8 mouse cellular contexts compared by ENCODE assay signal in genomic region chr3:96221640-96222038, GRCm38 (mm10). TPM values are rescaled to one million over a fixed set of nuclear protein-coding genes. Genes with fewer than 3 reads are reported as not detected.
DNase-seq lines count a peak whose midpoint lies in the region; ATAC-seq and TF ChIP-seq lines count a peak whose summit lies in the region.

No protein-coding gene starts in this region.

- no peak for ATAC-seq in erythroblast, adult 5-6 weeks (replicated peaks; ENCODE audit: low FRiP score, poor library complexity, severe bottlenecking)
- ATAC-seq in limb, embryonic 12.5 days (ENCODE audit: insufficient number of reproducible peaks, insufficient read depth, low FRiP score, low TSS enrichment, low read depth): no peak

- H3K36me3 ChIP-seq in erythroblast, embryonic 14.5 days (ENCODE audit: control insufficient read depth): peaks cover 32% of the 10 kb centered on the region
- H3K36me3 ChIP-seq in CH12.LX (replicated peaks in 1 of 2; ENCODE audit: control insufficient read depth in 1 of 2, insufficient read depth in 1 of 2, low read length in 1 of 2): no peaks in the 10 kb centered on the region
- H3K36me3 ChIP-seq in forebrain, embryonic 10.5 days (replicated peaks): no peaks in the 10 kb centered on the region
- no peaks in the 10 kb centered on the region for H3K36me3 ChIP-seq in limb, embryonic 12.5 days

- no peak for TF ChIP-seq POLR2A in CH12.LX (IDR thresholded peaks at IDR 0.05; ENCODE audit: low read depth, low read length)

- TF ChIP-seq EP300 in CH12.LX (IDR thresholded peaks at IDR 0.05; ENCODE audit: low read length): no peak

- H3K4me3 ChIP-seq in erythroblast, embryonic 14.5 days (replicated peaks): peak overlapping the region; percentile 81
- peak overlapping the region; percentile 54 to 75 (median 62) for H3K4me3 ChIP-seq in CH12.LX (replicated peaks in 1 of 3; ENCODE audit: low read depth in 2 of 3, low read length in 2 of 3, poor library complexity in 1 of 3)
- H3K4me3 ChIP-seq in forebrain, embryonic 10.5 days: peak overlapping the region; percentile 69
- H3K4me3 ChIP-seq in limb, embryonic 12.5 days (replicated peaks): peak overlapping the region; percentile 59

- H3K9ac ChIP-seq in CH12.LX (ENCODE audit: insufficient read depth, low read depth): peak overlapping the region; percentile 71
- peak overlapping the region; percentile 69 for H3K9ac ChIP-seq in limb, embryonic 12.5 days (replicated peaks)

- in situ Hi-C loops in CH12.LX (cut with MboI; ENCODE audit: low pct_ligation_motif_present, low pct_unique_long_range_greater_than_20kb, low sequenced_read_pairs): loop anchor here (10.0 kb wide), 2 partner anchors 257 to 567 kb away; partner anchors contain the start of gene Mcl1

- 17% methylated on average over 9 of the region's 9 CpGs for WGBS in forebrain, embryonic 10.5 days
- 21% methylated on average over 9 of the region's 9 CpGs for WGBS in limb, embryonic 12.5 days

- peaks cover 78% of the 10 kb centered on the region for H3K4me1 ChIP-seq in erythroblast, embryonic 14.5 days (ENCODE audit: control insufficient read depth)
- peaks cover 11 to 52% of the 10 kb centered on the region in 2 experiments for H3K4me1 ChIP-seq in CH12.LX (ENCODE audit: control insufficient read depth in 1 of 2, insufficient read depth in 2 of 2)
- H3K4me1 ChIP-seq in forebrain, embryonic 10.5 days: peaks cover 74% of the 10 kb centered on the region
- H3K4me1 ChIP-seq in limb, embryonic 12.5 days (replicated peaks): peaks cover 37% of the 10 kb centered on the region

- peak overlapping the region; percentile 92 for H3K27ac ChIP-seq in CH12.LX (ENCODE audit: insufficient read depth, low read depth)
- peak overlapping the region; percentile 95 for H3K27ac ChIP-seq in forebrain, embryonic 10.5 days
- peak overlapping the region; percentile 99 for H3K27ac ChIP-seq in limb, embryonic 12.5 days

- TF ChIP-seq RAD21 in CH12.LX (IDR thresholded peaks at IDR 0.05; ENCODE audit: low read depth, low read length): no peak

- H3K27me3 ChIP-seq in erythroblast, embryonic 14.5 days (ENCODE audit: control insufficient read depth): no peaks in the 10 kb centered on the region
- H3K27me3 ChIP-seq in CH12.LX (replicated peaks): no peaks in the 10 kb centered on the region
- no peaks in the 10 kb centered on the region for H3K27me3 ChIP-seq in forebrain, embryonic 10.5 days (ENCODE audit: poor library complexity, severe bottlenecking)
- no peaks in the 10 kb centered on the region for H3K27me3 ChIP-seq in limb, embryonic 12.5 days

- H3K9me3 ChIP-seq in erythroblast, embryonic 14.5 days (ENCODE audit: control insufficient read depth, low read length): no peaks in the 10 kb centered on the region
- H3K9me3 ChIP-seq in CH12.LX (replicated peaks; ENCODE audit: low read length): no peaks in the 10 kb centered on the region
- no peaks in the 10 kb centered on the region for H3K9me3 ChIP-seq in forebrain, embryonic 10.5 days
- H3K9me3 ChIP-seq in limb, embryonic 12.5 days: no peaks in the 10 kb centered on the region

- dilution Hi-C loops in CH12.LX (cut with MboI; ENCODE audit: extremely low pct_ligation_motif_present, extremely low pct_unique_long_range_greater_than_20kb, low sequenced_read_pairs): no loop called here

- TF ChIP-seq CTCF in CH12.LX (conservative IDR thresholded peaks at IDR 0.05 in 1 of 2, IDR thresholded peaks at IDR 0.05 in 1 of 2; ENCODE audit: low read depth in 2 of 2, low read length in 2 of 2): no peak

- peaks cover 16% of the 10 kb centered on the region for H3K79me2 ChIP-seq in CH12.LX (replicated peaks; ENCODE audit: control insufficient read depth, extremely low read depth, insufficient read depth, poor library complexity, severe bottlenecking)

- DNase-seq in CH12.LX (ENCODE audit: extremely low read depth): no peak
- peak; percentile 30 for DNase-seq in forebrain, embryonic 10.5 days (ENCODE audit: extremely low spot score, low spot score)
- DNase-seq in spleen, adult 12 weeks (ENCODE audit: low spot score): peak; percentile 33
- DNase-seq in gastrocnemius, postnatal 10 days: no peak
- no peak for DNase-seq in left cerebral cortex, postnatal 25 days (ENCODE audit: low spot score in 2 of 2)

- intact Hi-C loops in left cerebral cortex, postnatal 25 days (cut with DNase I): loop anchor here (2.0 kb wide), 1 partner anchor 41 kb away; the partner anchor contains the start of gene Hist2h4

- peak overlapping the region; percentile 76 for H3K4me2 ChIP-seq in CH12.LX (ENCODE audit: insufficient read depth, low read depth, poor library complexity, severe bottlenecking)
- peak overlapping the region; percentile 80 for H3K4me2 ChIP-seq in limb, embryonic 12.5 days

TF ChIP-seq in CH12.LX, 34 proteins besides CTCF, POLR2A, EP300 and RAD21:
- TF ChIP-seq CHD1 (IDR thresholded peaks at IDR 0.05; ENCODE audit: low read depth, low read length) (peak; percentile 59; the same call in 1 of the 2 replicates), UBTF (IDR thresholded peaks at IDR 0.05; ENCODE audit: low read depth, low read length) (no peak)

RNA-seq across cellular contexts. Expression of gene Hist2h2be, which starts 0.7 kb away (rescaled TPM):
- polyA plus RNA-seq in erythroblast, embryonic 14.5 days (2012): 0.13 and 0.14 TPM in 2 replicates
- 19.2 and 22.6 TPM in 2 replicates for total RNA-seq in erythroblast, adult 5-6 weeks (2015; ENCODE audit: low replicate concordance)
- total RNA-seq in erythroblast, adult 5-6 weeks (2017; ENCODE audit: low replicate concordance): 19.5 and 32.7 TPM in 2 replicates
- total RNA-seq in CH12.LX (2012; rRNA removed) (3.8 and 3.9 TPM in 2 replicates), CH12.LX (2014; rRNA removed) (2.9 and 4.0 TPM in 2 replicates)
- 2.3 and 2.5 TPM in 2 replicates for polyA plus RNA-seq in CH12.LX (2012; ENCODE audit: insufficient read length, low read depth)
- 12.8 and 15.5 TPM in 2 replicates for polyA plus RNA-seq in forebrain, embryonic 10.5 days (2016; fragmentation: Nextera tagmentation; extraction: Ambion mirVana)
- polyA plus RNA-seq in limb, embryonic 12.5 days (2016; fragmentation: Nextera tagmentation; extraction: Ambion mirVana): 9.9 and 10.4 TPM in 2 replicates
- 1 to 10 TPM; 3.7 to 4.7 TPM for total RNA-seq in gastrocnemius, postnatal 10 days (2021)
- 1 to 10 TPM; 5.4 to 5.9 TPM for total RNA-seq in left cerebral cortex, postnatal 25 days (2021)

RNA-seq across cellular contexts. Expression of gene Hist2h2ac, which starts 1.0 kb away (rescaled TPM):
- 3.8 and 8.5 TPM in 2 replicates for polyA plus RNA-seq in erythroblast, embryonic 14.5 days (2012)
- total RNA-seq in erythroblast, adult 5-6 weeks (2015; ENCODE audit: low replicate concordance): 18.3 and 36.8 TPM in 2 replicates
- 1,217 and 1,495 TPM in 2 replicates for total RNA-seq in erythroblast, adult 5-6 weeks (2017; ENCODE audit: low replicate concordance)
- 1,185 and 1,357 TPM in 2 replicates for total RNA-seq in CH12.LX (2012; rRNA removed)
- total RNA-seq in CH12.LX (2014; rRNA removed): 28.1 and 53.9 TPM in 2 replicates
- polyA plus RNA-seq in CH12.LX (2012; ENCODE audit: insufficient read length, low read depth): 1.5 TPM in 1 of 2 replicates, not detected in the other
- 11.3 and 12.6 TPM in 2 replicates for polyA plus RNA-seq in forebrain, embryonic 10.5 days (2016; fragmentation: Nextera tagmentation; extraction: Ambion mirVana)
- 13.1 and 17.7 TPM in 2 replicates for polyA plus RNA-seq in limb, embryonic 12.5 days (2016; fragmentation: Nextera tagmentation; extraction: Ambion mirVana)
- total RNA-seq in gastrocnemius, postnatal 10 days (2021): 10 to 100 TPM; 77.5 to 90.5 TPM
- total RNA-seq in left cerebral cortex, postnatal 25 days (2021): 10 to 100 TPM; 18.3 to 24.3 TPM

RNA-seq across cellular contexts. Expression of gene Hist2h2ab, which starts 2.0 kb away (rescaled TPM):
- 0.39 TPM in 1 of 2 replicates, not detected in the other for polyA plus RNA-seq in erythroblast, embryonic 14.5 days (2012)
- 6.5 TPM in 1 of 2 replicates, not detected in the other for total RNA-seq in erythroblast, adult 5-6 weeks (2015; ENCODE audit: low replicate concordance)
- total RNA-seq in erythroblast, adult 5-6 weeks (2017; ENCODE audit: low replicate concordance): 35.6 and 94.8 TPM in 2 replicates
- total RNA-seq in CH12.LX (2012; rRNA removed): 27.8 and 31.4 TPM in 2 replicates
- total RNA-seq in CH12.LX (2014; rRNA removed): 1.1 and 2.1 TPM in 2 replicates
- not detected in 2 replicates for polyA plus RNA-seq in CH12.LX (2012; ENCODE audit: insufficient read length, low read depth)
- polyA plus RNA-seq in forebrain, embryonic 10.5 days (2016; fragmentation: Nextera tagmentation; extraction: Ambion mirVana): not detected in 2 replicates
- 1.7 and 2.0 TPM in 2 replicates for polyA plus RNA-seq in limb, embryonic 12.5 days (2016; fragmentation: Nextera tagmentation; extraction: Ambion mirVana)
- total RNA-seq in gastrocnemius, postnatal 10 days (2021): 10 to 100 TPM; 10.3 to 10.7 TPM
- total RNA-seq in left cerebral cortex, postnatal 25 days (2021): 1 to 10 TPM; 4.8 to 8.9 TPM

RNA-seq across cellular contexts. Expression of gene Bola1, which starts 2.1 kb away (rescaled TPM):
- 8.3 and 12.9 TPM in 2 replicates for polyA plus RNA-seq in erythroblast, embryonic 14.5 days (2012)
- 8.8 TPM in 1 of 2 replicates, not detected in the other for total RNA-seq in erythroblast, adult 5-6 weeks (2015; ENCODE audit: low replicate concordance)
- 3.2 and 5.9 TPM in 2 replicates for total RNA-seq in erythroblast, adult 5-6 weeks (2017; ENCODE audit: low replicate concordance)
- total RNA-seq in CH12.LX (2012; rRNA removed): 48.2 and 57.0 TPM in 2 replicates
- 54.0 and 56.5 TPM in 2 replicates for total RNA-seq in CH12.LX (2014; rRNA removed)
- polyA plus RNA-seq in CH12.LX (2012; ENCODE audit: insufficient read length, low read depth): 47.6 and 56.2 TPM in 2 replicates
- 89.3 and 93.0 TPM in 2 replicates for polyA plus RNA-seq in forebrain, embryonic 10.5 days (2016; fragmentation: Nextera tagmentation; extraction: Ambion mirVana)
- 54.6 and 56.3 TPM in 2 replicates for polyA plus RNA-seq in limb, embryonic 12.5 days (2016; fragmentation: Nextera tagmentation; extraction: Ambion mirVana)
- total RNA-seq in gastrocnemius, postnatal 10 days (2021): 10 to 100 TPM; 23.3 to 28.3 TPM
- 10 to 100 TPM; 15.6 to 16.9 TPM for total RNA-seq in left cerebral cortex, postnatal 25 days (2021)

RNA-seq across cellular contexts. Expression of gene Hist2h3c2, which starts 17.3 kb away (rescaled TPM):
- 9.1 and 33.9 TPM in 2 replicates for polyA plus RNA-seq in erythroblast, embryonic 14.5 days (2012)
- 139 and 198 TPM in 2 replicates for total RNA-seq in erythroblast, adult 5-6 weeks (2015; ENCODE audit: low replicate concordance)
- 86.0 and 97.2 TPM in 2 replicates for total RNA-seq in erythroblast, adult 5-6 weeks (2017; ENCODE audit: low replicate concordance)
- total RNA-seq in CH12.LX (2012; rRNA removed) (1,105 and 1,173 TPM in 2 replicates), CH12.LX (2014; rRNA removed) (11.0 and 15.3 TPM in 2 replicates)
- 1.3 TPM in 2 replicates for polyA plus RNA-seq in CH12.LX (2012; ENCODE audit: insufficient read length, low read depth)
- polyA plus RNA-seq in forebrain, embryonic 10.5 days (2016; fragmentation: Nextera tagmentation; extraction: Ambion mirVana): 5.9 and 6.4 TPM in 2 replicates
- 9.0 and 11.9 TPM in 2 replicates for polyA plus RNA-seq in limb, embryonic 12.5 days (2016; fragmentation: Nextera tagmentation; extraction: Ambion mirVana)
- total RNA-seq in gastrocnemius, postnatal 10 days (2021): 10 to 100 TPM; 79.1 to 93.5 TPM
- 1 to 10 TPM; 5.6 to 7.5 TPM for total RNA-seq in left cerebral cortex, postnatal 25 days (2021)

Comparison
In these comparisons a context has a peak if more than half of its experiments do, and no peak if none do; other contexts are left out.
1. DNase-seq: peak in forebrain, embryonic 10.5 days (single experiment) and spleen, adult 12 weeks (single experiment); none in CH12.LX (single experiment), gastrocnemius, postnatal 10 days (single experiment) and left cerebral cortex, postnatal 25 days (0 of 2).
2. Peak in every context shown above with its lines, with median percentiles within 50 percentile points of each other: H3K4me3 ChIP-seq and H3K27ac ChIP-seq.